Mouse (Mus musculus) MEL (cell line): Measurements from ENCODE around the gene Hinfp. TPM values are rescaled to one million over a fixed set of nuclear protein-coding genes. Genes with fewer than 3 reads are reported as not detected.
A peak's percentile ranks its signal among the peaks of the same experiment; 100 is the strongest.

Experiments used
- DNase-seq: peaks from one replicate; pipeline ENCODE4 v3.0.0; 2011; ENCODE audit warnings: low read depth, low spot score
- H3K27ac ChIP-seq: 2 replicates; pipeline ENCODE4 v1.5.1; 2012; ENCODE audit warnings: low read depth, mild to moderate bottlenecking, control low read depth, low read length, moderate library complexity; ENCODE audit not compliant: control insufficient read depth
- H3K27me3 ChIP-seq, 2 experiments: fragments of 150-350 bp in 1 of 2; sonication (generic) in 1 of 2; 2 replicates each; pipeline ENCODE4 v1.6.1; 2012; ENCODE audit warnings: low read length in 2 of 2, mild to moderate bottlenecking in 2 of 2, improper control_type of control experiment in 1 of 2, moderate library complexity in 1 of 2; ENCODE audit not compliant: insufficient read depth in 2 of 2, control insufficient read depth in 1 of 2
- H3K36me3 ChIP-seq, 2 experiments: 2 replicates each; pipeline ENCODE4 v1.6.1; 2012 to 2014; ENCODE audit warnings: low read length in 2 of 2, improper control_type of control experiment in 1 of 2, inconsistent platforms in 1 of 2, mild to moderate bottlenecking in 1 of 2; ENCODE audit not compliant: insufficient read depth in 2 of 2, control insufficient read depth in 1 of 2
- H3K4me1 ChIP-seq, 2 experiments: fragments of 150-350 bp in 1 of 2; sonication (generic) in 1 of 2; 2 replicates each; pipeline ENCODE4 v1.6.1; 2012; ENCODE audit warnings: low read length in 2 of 2, improper control_type of control experiment in 1 of 2, mild to moderate bottlenecking in 1 of 2; ENCODE audit not compliant: insufficient read depth in 2 of 2, control insufficient read depth in 1 of 2
- H3K4me3 ChIP-seq, 2 experiments: fragments of 150-350 bp in 1 of 2; sonication (generic) in 1 of 2; 2 replicates each; pipeline ENCODE4 v1.5.1; 2012; ENCODE audit warnings: low read depth in 2 of 2, low read length in 2 of 2, mild to moderate bottlenecking in 2 of 2, moderate library complexity in 2 of 2, control low read depth in 1 of 2, improper control_type of control experiment in 1 of 2; ENCODE audit not compliant: control insufficient read depth in 1 of 2, insufficient read depth in 1 of 2
- H3K79me2 ChIP-seq: 2 replicates; pipeline ENCODE4 v1.6.1; 2012; ENCODE audit warnings: mild to moderate bottlenecking, low read length, moderate library complexity; ENCODE audit not compliant: control insufficient read depth, poor library complexity, insufficient read depth
- H3K9ac ChIP-seq: 2 replicates; pipeline ENCODE4 v1.6.1; 2012; ENCODE audit warnings: low read depth, mild to moderate bottlenecking, control low read depth, low read length, moderate library complexity; ENCODE audit not compliant: control insufficient read depth, poor library complexity, severe bottlenecking
- H3K9me3 ChIP-seq: fragments of 150-350 bp; sonication (generic); replicated peaks from 2 replicates; pipeline ENCODE4 v1.6.1; 2012; ENCODE audit warnings: mild to moderate bottlenecking, low read length, improper control_type of control experiment, moderate library complexity; ENCODE audit not compliant: insufficient read depth
- BHLHE40 ChIP-seq: IDR thresholded peaks from 2 replicates; pipeline ENCODE4 v1.6.1; 2012; ENCODE audit warnings: low read depth, mild to moderate bottlenecking, inconsistent platforms, low read length, improper control_type of control experiment, borderline replicate concordance
- CHD1 ChIP-seq: IDR thresholded peaks from 2 replicates; pipeline ENCODE4 v1.6.1; 2012; ENCODE audit warnings: low read depth, mild to moderate bottlenecking, inconsistent platforms, low read length, improper control_type of control experiment
- CTCF ChIP-seq, 3 experiments: IDR thresholded peaks in 2 of 3; conservative IDR thresholded peaks in 1 of 3; 2 replicates each; pipeline ENCODE4 v1.5.1; 2011 to 2012; ENCODE audit warnings: low read length in 3 of 3, low read depth in 2 of 3, mild to moderate bottlenecking in 2 of 3, improper control_type of control experiment in 1 of 3, inconsistent platforms in 1 of 3, mixed read lengths in 1 of 3, moderate library complexity in 1 of 3; ENCODE audit not compliant: control insufficient read depth in 1 of 3, insufficient read depth in 1 of 3, poor library complexity in 1 of 3, severe bottlenecking in 1 of 3
- ELF1 ChIP-seq: IDR thresholded peaks from 2 replicates; pipeline ENCODE4 v1.6.1; 2014; ENCODE audit warnings: low read depth, mild to moderate bottlenecking, inconsistent platforms, low read length, improper control_type of control experiment, moderate library complexity
- GABPA ChIP-seq: IDR thresholded peaks from 2 replicates; pipeline ENCODE4 v1.6.1; 2012; ENCODE audit warnings: low read depth, mild to moderate bottlenecking, inconsistent platforms, low read length, improper control_type of control experiment, moderate library complexity
- GATA1 ChIP-seq: IDR thresholded peaks from 2 replicates; pipeline ENCODE4 v1.6.1; 2011; ENCODE audit warnings: low read depth, low read length, improper control_type of control experiment
- HCFC1 ChIP-seq: IDR thresholded peaks from 2 replicates; pipeline ENCODE4 v1.6.1; 2012; ENCODE audit warnings: low read depth, mild to moderate bottlenecking, inconsistent platforms, low read length, improper control_type of control experiment, moderate library complexity
- KAT2A ChIP-seq: conservative IDR thresholded peaks from 2 replicates; pipeline ENCODE4 v1.6.1; 2012; ENCODE audit warnings: low read depth, low read length, improper control_type of control experiment, inconsistent platforms
- MAX ChIP-seq: IDR thresholded peaks from 2 replicates; pipeline ENCODE4 v1.6.1; 2011; ENCODE audit warnings: low read length, improper control_type of control experiment
- MAZ ChIP-seq: IDR thresholded peaks from 2 replicates; pipeline ENCODE4 v1.6.1; 2012; ENCODE audit warnings: low read depth, mild to moderate bottlenecking, inconsistent platforms, low read length, improper control_type of control experiment
- MXI1 ChIP-seq: IDR thresholded peaks from 2 replicates; pipeline ENCODE4 v1.6.1; 2011; ENCODE audit warnings: mild to moderate bottlenecking, low read depth, low read length, improper control_type of control experiment
- MYB ChIP-seq: IDR thresholded peaks from 2 replicates; pipeline ENCODE4 v1.6.1; 2011; ENCODE audit warnings: mild to moderate bottlenecking, low read depth, low read length, improper control_type of control experiment
- MYC ChIP-seq: IDR thresholded peaks from 2 replicates; pipeline ENCODE4 v1.6.1; 2011; ENCODE audit warnings: low read depth, mild to moderate bottlenecking, low read length, improper control_type of control experiment, moderate library complexity
- NELFE ChIP-seq: IDR thresholded peaks from 2 replicates; pipeline ENCODE4 v1.6.1; 2011; ENCODE audit warnings: low read depth, low read length, improper control_type of control experiment
- NRF1 ChIP-seq: IDR thresholded peaks from 2 replicates; pipeline ENCODE4 v1.6.1; 2014; ENCODE audit warnings: low read depth, mild to moderate bottlenecking, inconsistent platforms, low read length, improper control_type of control experiment, moderate library complexity; ENCODE audit not compliant: poor library complexity, insufficient read depth, severe bottlenecking
- POLR2A ChIP-seq, 2 experiments: IDR thresholded peaks; 2 replicates each; pipeline ENCODE4 v1.6.1; 2011 to 2012; ENCODE audit warnings: low read length in 2 of 2, mild to moderate bottlenecking in 2 of 2, control low read depth in 1 of 2, improper control_type of control experiment in 1 of 2, low read depth in 1 of 2, moderate library complexity in 1 of 2; ENCODE audit not compliant: control insufficient read depth in 1 of 2, insufficient read depth in 1 of 2, poor library complexity in 1 of 2
- POLR2AphosphoS2 ChIP-seq: IDR thresholded peaks from 2 replicates; pipeline ENCODE4 v1.6.1; 2011; ENCODE audit warnings: low read length, improper control_type of control experiment
- RCOR1 ChIP-seq: IDR thresholded peaks from 2 replicates; pipeline ENCODE4 v1.6.1; 2012; ENCODE audit warnings: low read depth, mild to moderate bottlenecking, inconsistent platforms, low read length, improper control_type of control experiment
- SIN3A ChIP-seq: IDR thresholded peaks from 2 replicates; pipeline ENCODE4 v1.6.1; 2012; ENCODE audit warnings: low read length, improper control_type of control experiment, inconsistent platforms
- TAL1 ChIP-seq: IDR thresholded peaks from 2 replicates; pipeline ENCODE4 v1.6.1; 2012; ENCODE audit warnings: mild to moderate bottlenecking, inconsistent platforms, low read length, moderate library complexity, mixed read lengths
- TBP ChIP-seq: IDR thresholded peaks from 2 replicates; pipeline ENCODE4 v1.8.0; 2011; ENCODE audit warnings: low read depth, low read length, improper control_type of control experiment
- TCF12 ChIP-seq: IDR thresholded peaks from 2 replicates; pipeline ENCODE4 v1.6.1; 2014; ENCODE audit warnings: low read depth, mild to moderate bottlenecking, inconsistent platforms, low read length, improper control_type of control experiment, moderate library complexity
- UBTF ChIP-seq: IDR thresholded peaks from 2 replicates; pipeline ENCODE4 v1.6.1; 2012; ENCODE audit warnings: low read depth, mild to moderate bottlenecking, inconsistent platforms, low read length, improper control_type of control experiment, moderate library complexity, borderline replicate concordance; ENCODE audit not compliant: insufficient read depth
- USF1 ChIP-seq: IDR thresholded peaks from 2 replicates; pipeline ENCODE4 v1.6.1; 2014; ENCODE audit warnings: low read depth, mild to moderate bottlenecking, inconsistent platforms, low read length, improper control_type of control experiment, moderate library complexity
- USF2 ChIP-seq, 2 experiments: IDR thresholded peaks; 2 replicates each; pipeline ENCODE4 v1.6.1; 2011 to 2012; ENCODE audit warnings: improper control_type of control experiment in 2 of 2, low read length in 2 of 2, borderline replicate concordance in 1 of 2, inconsistent platforms in 1 of 2, low read depth in 1 of 2, mild to moderate bottlenecking in 1 of 2; ENCODE audit not compliant: insufficient read depth in 1 of 2
- ZKSCAN1 ChIP-seq: IDR thresholded peaks from 2 replicates; pipeline ENCODE4 v1.6.1; 2012; ENCODE audit warnings: low read depth, mild to moderate bottlenecking, inconsistent platforms, low read length, improper control_type of control experiment, moderate library complexity
- ZNF384 ChIP-seq: IDR thresholded peaks from 2 replicates; pipeline ENCODE4 v1.6.1; 2012; ENCODE audit warnings: low read depth, mild to moderate bottlenecking, inconsistent platforms, low read length, improper control_type of control experiment
- polyA plus RNA-seq, 2 experiments: library from polyadenylated mRNA; stranded (reverse) in 1 of 2; unstranded in 1 of 2; fragments of >175 nt in 1 of 2; fragments of >200 nt in 1 of 2; gene quantifications; 2 replicates each; pipeline versions ENCODE4 v1.2.1 to v1.2.4; 2012; ENCODE audit warnings: low replicate concordance in 2 of 2, low read depth in 1 of 2; ENCODE audit not compliant: insufficient read length in 2 of 2, insufficient read depth in 1 of 2, missing spikeins in 1 of 2
- total RNA-seq: library from RNA; depleted of rRNA; stranded (reverse); fragments of 300-350 nt; gene quantifications from 2 replicates; pipeline ENCODE4 v1.2.3, GENCODE M21; 2012

The Hinfp gene
- total and polyA plus RNA-seq, 3 experiments = 16.4 to 31.3 TPM; not detected in 1

DNA sequence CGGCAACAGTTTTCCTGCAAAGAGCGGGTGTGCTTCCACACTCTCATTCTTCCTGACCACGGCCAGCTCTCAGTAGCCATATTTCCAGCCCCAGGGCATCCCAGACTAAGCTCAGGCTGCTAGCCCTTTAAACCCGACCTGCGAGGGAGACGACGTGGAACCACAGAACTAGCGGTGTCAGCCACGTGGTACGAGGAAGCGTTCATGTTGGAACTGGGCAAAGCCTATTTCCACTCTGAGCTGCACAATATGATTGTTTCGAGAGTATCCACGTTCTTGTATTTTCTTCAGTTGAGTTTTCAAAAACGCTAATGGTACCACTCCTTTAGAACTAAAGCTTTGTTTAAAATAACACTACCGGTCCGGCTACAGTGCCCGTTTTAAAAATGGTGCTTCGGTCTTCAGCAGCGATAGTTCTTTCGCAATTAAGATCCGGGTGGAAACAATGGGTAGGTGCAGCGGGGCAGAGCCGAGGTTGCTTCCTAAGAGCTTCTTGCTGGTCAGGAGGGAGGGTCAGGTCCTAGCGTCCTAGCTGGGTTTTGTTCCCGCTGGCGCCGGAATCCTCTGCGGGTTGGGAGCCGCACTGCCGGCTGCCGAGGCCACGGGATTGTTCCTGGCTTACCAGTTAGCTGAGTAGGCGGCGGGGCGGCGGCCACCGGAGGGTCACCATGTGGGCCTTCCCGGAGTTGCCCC lies 21.0 kb upstream of the Hinfp start:
- Histone ChIP-seq H3K27ac (peak overlapping the region; percentile 96), H3K9ac (peak overlapping the region; percentile 90), H3K4me1 (peaks cover 2 to 9% of the 10 kb centered on the region in 2 experiments; a peak in 3 of 4 replicates), H3K4me3 (peak overlapping the region; percentile 54 to 82), H3K27me3 (no peaks in the 10 kb centered on the region), H3K9me3 (no peaks in the 10 kb centered on the region), H3K36me3 (peaks cover 0 to 3% of the 10 kb centered on the region in 2 experiments; a peak in 1 of 4 replicates), H3K79me2 (peaks cover 11% of the 10 kb centered on the region; the same call in 1 of the 2 replicates)
- DNase-seq = peak; percentile 94
- peak; percentile 98 for TF ChIP-seq SIN3A
- peak; percentile 53 for TF ChIP-seq NELFE
- peak; percentile 87; the same call in 1 of the 2 replicates for TF ChIP-seq UBTF
- no peak for TF ChIP-seq POLR2AphosphoS2
- peak; percentile 98 for TF ChIP-seq HCFC1
- TF ChIP-seq USF1 = peak; percentile 93
- TF ChIP-seq ZKSCAN1 = no peak
- 0 out of 2 replicates have a peak, but pooled peaks have one; percentile 17 for TF ChIP-seq MAZ
- TF ChIP-seq BHLHE40 = no peak
- no peak for TF ChIP-seq USF2 (IDR thresholded peaks at IDR 0.05; ENCODE audit: borderline replicate concordance in 1 of 2, insufficient read depth in 1 of 2, low read depth in 1 of 2, low read length in 2 of 2)
- TF ChIP-seq GATA1 = peak; percentile 72
- peak; percentile 40; the same call in 1 of the 2 replicates for TF ChIP-seq TCF12
- peak; percentile 77 for TF ChIP-seq ELF1
- TF ChIP-seq RCOR1 = peak; percentile 41; the same call in 1 of the 2 replicates
- TF ChIP-seq ZNF384 = 0 out of 2 replicates have a peak, but pooled peaks have one; percentile 40
- no peak for TF ChIP-seq CTCF (IDR thresholded peaks at IDR 0.05 in 2 of 3, conservative IDR thresholded peaks at IDR 0.05 in 1 of 3; ENCODE audit: control insufficient read depth in 1 of 3, insufficient read depth in 1 of 3, low read depth in 2 of 3, low read length in 3 of 3, poor library complexity in 1 of 3, severe bottlenecking in 1 of 3)
- TF ChIP-seq POLR2A (IDR thresholded peaks at IDR 0.05; ENCODE audit: control insufficient read depth in 1 of 2, insufficient read depth in 1 of 2, low read depth in 1 of 2, low read length in 2 of 2, poor library complexity in 1 of 2) = peak in 1 of 2 experiments; percentile 61; a peak in 1 of 4 replicates
- peak; percentile 98 for TF ChIP-seq MAX
- TF ChIP-seq MYC = peak; percentile 100
- no peak for TF ChIP-seq GABPA
- no peak for TF ChIP-seq TAL1
- peak; percentile 99 for TF ChIP-seq MXI1
- TF ChIP-seq MYB = no peak
- peak; percentile 45; the same call in 1 of the 2 replicates for TF ChIP-seq NRF1
- TF ChIP-seq KAT2A = peak; percentile 91
- no peak; the same call in 1 of the 2 replicates for TF ChIP-seq CHD1
- TF ChIP-seq TBP = peak; percentile 64
